Mouse (Mus musculus): ENCODE measurements around the gene Zswim4. TPM values are rescaled to one million over a fixed set of nuclear protein-coding genes. Genes with fewer than 3 reads are reported as not detected.

Zswim4 gene
- total RNA-seq, 2 experiments from 2014 or later, result 1.7 to 2.6 TPM

DNA sequence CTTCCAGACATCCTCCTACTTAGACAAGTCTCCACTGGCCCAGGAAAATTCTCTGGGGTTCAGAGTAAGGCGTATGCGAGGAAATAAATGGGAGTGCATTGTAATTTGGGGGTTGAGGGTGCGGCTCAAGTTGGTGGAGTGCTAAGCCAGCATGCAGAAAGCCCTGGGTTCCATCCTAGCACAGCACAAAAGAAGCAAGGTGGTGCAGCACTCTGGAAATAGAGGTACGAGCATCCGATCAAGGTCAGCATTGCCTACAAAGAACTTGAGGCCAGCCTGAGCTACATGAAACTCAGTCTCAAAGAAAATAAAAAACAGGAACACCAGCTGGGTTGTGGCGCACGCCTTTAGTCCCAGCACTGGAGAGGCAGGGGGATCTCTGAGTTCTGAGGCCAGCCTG is 51.7 kb downstream of the Zswim4 start, which contains the start of gene Nanos3:
Gene Nanos3 (minus strand): TSS at position 101 of the 400 bp plus-strand sequence.
- ATAC-seq (replicated peaks; ENCODE audit: low FRiP score, poor library complexity, severe bottlenecking), result no peak

DNA sequence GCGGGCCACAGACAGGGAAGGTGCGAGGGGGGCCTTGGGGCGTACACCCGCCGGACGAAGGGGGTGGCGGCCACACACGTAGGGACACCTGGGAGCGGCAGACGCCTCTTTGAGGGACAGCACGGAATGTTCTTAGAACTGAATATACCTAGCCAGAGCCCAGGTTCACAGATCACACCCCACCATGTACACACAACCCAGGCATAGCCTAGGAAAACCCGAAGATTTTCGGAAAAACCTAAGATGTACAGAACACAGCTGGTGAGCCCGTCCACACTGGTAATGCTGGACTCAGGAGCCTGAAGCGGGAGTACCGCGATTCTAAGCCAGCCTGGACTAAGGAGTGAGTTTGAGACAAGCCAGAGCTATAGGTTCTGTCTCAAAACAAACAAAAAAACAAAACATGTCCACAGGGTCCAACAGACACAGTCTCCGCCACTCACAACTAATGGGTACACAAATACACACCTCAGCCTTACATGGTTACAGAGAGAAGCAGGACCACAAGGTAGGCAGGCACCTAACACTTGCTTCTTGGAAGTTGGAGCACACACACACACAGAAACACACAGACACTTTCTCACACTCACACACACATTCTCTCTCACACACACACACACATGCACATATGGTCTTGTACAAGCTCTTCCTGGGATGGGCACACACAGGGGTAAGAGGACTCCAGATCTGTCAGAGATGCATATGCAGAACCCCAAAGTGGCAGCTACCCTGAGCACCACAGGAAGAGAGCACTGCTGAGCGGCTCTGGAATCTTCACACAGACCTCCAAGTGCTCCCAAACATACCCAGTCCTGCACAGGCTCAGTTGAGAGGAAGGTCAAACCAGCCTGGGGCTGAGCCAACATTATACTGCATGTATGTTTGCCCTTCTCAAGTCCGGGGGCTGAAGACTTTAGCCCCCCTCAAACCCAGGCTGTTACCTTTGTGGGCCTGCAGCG is 52.5 kb downstream of the Zswim4 start:
- ATAC-seq (replicated peaks; ENCODE audit: low FRiP score, poor library complexity, severe bottlenecking), result no peak

DNA sequence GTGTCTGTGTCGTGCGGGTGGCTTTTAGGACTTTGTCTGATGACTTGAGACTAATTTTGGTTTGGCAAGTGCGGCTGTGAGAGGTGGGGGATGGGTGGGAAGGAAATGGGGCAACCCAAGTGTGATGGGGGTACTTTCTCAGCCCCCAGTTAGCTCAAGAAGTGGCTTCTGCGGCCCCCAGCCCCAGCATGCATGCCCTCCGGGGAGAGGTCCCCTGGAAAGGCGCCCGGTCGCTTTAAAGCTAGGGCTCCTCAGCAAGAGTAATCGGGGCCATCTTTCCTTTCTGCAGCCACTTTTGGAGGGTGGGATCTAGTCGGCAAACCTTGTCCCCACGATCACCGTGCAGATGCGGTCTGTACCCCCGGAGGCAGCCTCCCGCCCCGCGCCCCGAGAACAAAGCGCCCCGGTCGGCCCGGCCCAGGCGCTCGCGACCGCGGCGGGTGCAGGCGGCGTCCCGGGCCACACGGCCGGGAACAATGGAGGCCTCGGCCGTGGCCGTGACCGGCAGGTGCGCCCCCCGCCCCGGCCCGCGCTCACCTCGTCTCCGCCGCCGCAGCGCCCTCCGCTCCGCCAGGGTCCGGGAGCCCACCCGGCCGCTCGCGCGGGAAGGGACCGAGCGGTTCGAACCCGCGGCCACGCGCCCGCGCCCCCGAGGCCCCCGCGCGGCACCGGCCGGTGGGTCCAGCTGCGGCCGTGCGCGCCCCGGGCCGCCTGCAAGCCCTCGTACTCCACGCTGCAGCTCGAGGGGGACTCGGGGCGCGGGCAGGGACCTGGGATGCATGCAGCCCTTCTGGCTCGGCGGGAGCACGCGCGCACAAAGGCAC is 53.4 kb downstream of the Zswim4 start:
- ATAC-seq (replicated peaks; ENCODE audit: low FRiP score, poor library complexity, severe bottlenecking), result no peak

DNA sequence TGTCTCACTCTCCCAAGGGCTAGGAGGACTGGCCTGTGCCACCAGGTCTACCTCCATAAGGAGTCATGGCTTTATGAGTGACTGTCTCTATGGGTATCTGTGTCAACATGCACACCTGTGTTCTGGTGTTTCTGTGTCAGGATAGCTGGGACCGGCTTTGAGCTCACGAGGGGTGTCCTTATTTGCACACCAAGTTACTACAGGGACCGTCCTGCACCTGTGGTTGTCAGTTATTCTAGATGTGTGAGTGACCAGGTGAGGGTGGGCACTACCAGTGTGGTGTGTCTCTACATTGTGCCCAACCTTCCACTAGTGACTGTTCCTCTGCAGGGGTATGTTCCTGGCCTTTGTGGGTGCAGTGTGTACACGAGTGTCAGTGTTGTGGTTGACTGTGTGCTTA is 54.0 kb downstream of the Zswim4 start:
- ATAC-seq (replicated peaks; ENCODE audit: low FRiP score, poor library complexity, severe bottlenecking), result no peak

DNA sequence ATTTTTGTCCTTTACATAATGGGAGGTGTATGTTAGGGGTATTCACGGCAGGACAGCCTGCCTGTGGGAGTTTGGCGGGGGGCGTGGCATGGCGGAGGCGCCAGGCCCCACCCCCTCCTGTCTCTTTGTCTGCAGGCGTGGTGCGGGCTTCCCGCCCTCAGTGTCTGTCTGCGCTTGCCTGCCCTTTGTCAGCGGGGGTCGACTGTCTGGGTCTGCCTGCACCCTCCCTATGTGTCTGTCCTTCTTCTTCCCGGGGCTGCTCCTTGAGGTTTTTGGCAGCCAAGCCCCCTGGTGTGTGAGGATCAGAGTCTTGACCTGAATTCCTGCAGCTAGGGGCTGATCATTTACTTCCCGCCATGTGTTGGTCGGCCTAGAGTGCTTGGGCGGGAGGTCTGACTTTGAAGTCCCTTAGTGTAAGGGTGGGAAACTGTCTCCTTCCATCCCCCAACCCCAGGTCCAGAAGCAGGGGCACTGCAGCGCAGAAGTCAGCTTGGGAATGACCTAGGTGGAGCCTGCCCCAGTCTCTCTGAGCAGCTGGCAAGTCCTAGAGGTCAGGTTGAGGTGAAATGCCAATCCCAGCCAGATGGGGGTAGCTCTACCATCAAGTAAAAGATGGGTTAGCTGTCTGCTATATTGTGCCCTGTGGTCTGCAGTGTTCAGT is 56.2 kb downstream of the Zswim4 start:
- 0 out of 2 replicates have a peak, but pooled peaks have one; percentile 40 for ATAC-seq (replicated peaks; ENCODE audit: low FRiP score, poor library complexity, severe bottlenecking)

DNA sequence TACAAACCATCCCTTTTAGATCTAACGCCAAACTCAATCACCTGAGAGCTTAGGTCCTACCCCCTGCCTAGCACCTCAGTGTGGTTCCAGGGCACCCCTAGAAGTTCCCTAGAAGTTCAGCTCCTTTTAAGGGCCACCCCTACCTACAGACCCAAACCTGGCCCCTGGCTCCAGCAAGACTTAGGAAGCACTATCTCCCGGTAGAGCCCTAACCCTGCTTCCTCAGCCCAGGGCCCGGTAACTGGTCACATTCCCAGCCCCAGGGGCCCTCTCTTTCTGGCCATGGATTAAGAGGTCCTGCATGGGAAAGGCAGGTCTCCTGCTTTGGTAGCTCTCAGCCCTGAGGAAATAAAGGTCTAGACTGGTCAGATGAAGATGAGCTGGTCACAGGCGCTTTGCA is 56.9 kb downstream of the Zswim4 start:
- ATAC-seq (replicated peaks; ENCODE audit: low FRiP score, poor library complexity, severe bottlenecking), result no peak

DNA sequence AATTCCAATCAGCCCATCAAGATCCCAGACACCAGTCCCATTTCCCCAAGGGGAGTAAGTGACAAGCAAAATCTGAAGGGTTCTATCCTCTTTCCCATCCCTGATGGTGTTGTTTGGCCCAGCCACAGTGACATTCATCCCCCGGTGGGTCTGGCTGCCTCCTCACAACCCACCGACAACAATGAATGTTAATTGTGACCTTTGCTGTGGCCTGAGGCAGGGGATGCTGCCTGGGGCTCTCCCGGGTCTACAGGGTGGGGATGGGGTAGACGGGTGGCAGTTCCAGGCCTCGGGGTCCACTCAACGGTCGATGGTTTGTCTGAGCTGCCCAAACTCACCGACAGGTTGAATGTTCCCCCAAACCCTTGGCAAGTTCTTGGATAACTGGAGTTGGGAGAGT is 58.3 kb downstream of the Zswim4 start:
- ATAC-seq (replicated peaks; ENCODE audit: low FRiP score, poor library complexity, severe bottlenecking), result no peak

DNA sequence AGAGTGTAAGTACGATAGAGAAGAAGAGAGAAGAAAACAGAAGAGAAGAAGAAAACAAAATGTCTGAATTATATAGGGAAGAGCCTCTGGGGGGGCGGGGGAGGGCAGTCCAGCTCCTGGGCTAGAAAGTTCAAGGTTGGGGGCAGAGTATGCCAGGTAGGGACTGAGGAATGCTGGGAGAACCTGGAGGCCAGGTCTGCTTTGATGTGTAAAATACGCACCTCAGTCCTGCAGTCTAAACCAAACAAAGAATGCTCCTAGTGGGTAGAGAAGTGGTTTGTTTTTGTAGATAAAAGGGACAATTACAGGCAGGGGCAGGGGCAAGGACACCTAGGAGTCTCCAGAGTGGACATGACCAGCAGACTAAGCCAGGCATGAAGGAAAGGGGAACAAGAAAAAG is 59.5 kb downstream of the Zswim4 start:
- ATAC-seq (replicated peaks; ENCODE audit: low FRiP score, poor library complexity, severe bottlenecking), result no peak

DNA sequence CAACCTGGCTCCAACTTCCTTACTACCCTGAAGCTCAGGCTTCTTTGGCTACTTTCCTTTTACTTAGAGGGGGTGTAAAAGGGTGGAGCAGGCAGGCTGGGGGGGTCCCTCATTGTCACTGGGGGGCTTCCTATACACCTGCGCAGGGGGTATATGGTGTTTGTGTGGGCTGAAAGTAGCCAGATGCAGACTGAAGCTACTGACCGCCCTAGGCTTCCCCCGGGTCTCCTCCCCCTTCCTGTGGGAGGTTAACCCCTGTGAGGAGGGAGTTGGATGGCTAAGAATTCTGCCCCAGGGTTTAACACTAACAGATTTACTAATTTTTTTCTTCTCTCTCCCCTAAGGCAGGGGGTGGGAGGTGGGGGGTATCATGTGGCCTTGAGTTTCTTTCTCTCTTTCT is 60.3 kb downstream of the Zswim4 start:
- no peak for ATAC-seq (replicated peaks; ENCODE audit: low FRiP score, poor library complexity, severe bottlenecking)

DNA sequence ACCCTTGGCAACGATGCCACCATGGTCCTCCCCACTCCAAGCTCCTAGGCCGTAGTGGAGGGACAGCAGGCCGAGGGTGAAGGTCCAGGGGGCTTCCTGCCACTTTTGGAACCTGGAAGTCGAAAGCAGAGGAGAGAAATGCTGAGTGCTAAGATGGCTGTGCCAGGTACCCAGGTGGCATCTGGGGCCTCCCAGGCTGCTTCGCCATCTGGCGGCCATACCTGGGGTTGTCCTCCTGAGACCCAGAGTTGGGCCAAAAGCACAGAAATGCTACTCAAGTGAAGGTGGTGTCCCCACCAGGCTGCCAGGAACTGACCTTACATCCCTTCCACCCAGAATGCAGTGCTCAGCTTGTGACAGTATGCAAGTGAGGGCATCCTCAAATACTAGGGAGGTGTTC is 63.0 kb downstream of the Zswim4 start:
- ATAC-seq (replicated peaks; ENCODE audit: low FRiP score, poor library complexity, severe bottlenecking), result 0 out of 2 replicates have a peak, but pooled peaks have one; percentile 45

DNA sequence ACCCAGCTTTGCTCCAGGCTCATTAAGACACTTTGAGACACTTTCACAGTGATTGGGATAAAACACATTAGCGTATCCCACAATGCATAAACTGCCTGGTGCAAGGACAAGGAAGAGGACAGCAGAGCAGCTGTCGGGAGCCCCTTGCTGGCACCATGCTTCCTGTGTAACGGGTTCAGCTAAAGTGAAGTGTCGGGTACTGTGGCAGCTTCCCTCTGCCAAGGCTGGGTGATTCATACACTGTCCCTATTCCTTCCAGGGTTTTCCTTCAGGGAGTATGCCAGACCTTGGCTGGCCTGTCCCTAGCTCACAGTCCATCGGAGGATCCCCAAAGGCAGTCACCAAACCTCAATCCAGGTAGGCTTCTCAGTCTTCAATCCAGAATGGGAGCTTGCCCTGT is 66.8 kb downstream of the Zswim4 start:
- ATAC-seq (replicated peaks; ENCODE audit: low FRiP score, poor library complexity, severe bottlenecking), result no peak

DNA sequence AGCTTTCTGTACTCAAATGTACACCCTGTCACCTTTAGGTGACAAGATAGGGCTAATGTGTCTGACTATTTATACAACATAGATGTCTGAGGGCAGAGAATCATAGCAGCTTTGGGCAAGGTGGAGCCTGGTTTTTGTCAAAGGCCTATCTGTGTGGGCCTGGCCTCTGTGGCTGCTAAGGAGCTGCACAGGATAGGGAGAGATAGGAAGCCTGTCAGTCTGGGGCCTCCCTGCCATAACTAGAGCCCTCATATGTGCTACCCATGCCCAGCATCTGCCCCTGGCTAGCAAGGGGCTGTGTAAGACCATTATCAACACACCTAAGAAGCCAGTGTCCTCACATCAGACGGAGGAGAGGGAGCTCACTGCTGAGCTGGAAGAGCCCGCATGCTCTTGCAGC is 69.2 kb downstream of the Zswim4 start:
- no peak for ATAC-seq (replicated peaks; ENCODE audit: low FRiP score, poor library complexity, severe bottlenecking)

Other genes starting within 250 kb of the Zswim4 start
- 114 and 119 TPM in 2 replicates for gene Samd1, start 239.4 kb downstream of the Zswim4 start, total RNA-seq (2015; ENCODE audit: low replicate concordance)
- 51.6 and 80.9 TPM in 2 replicates for gene Samd1, start 239.4 kb downstream of the Zswim4 start, total RNA-seq (2017; ENCODE audit: low replicate concordance)
- 1.8 and 10.5 TPM in 2 replicates for gene 1700067K01Rik, start 235.6 kb downstream of the Zswim4 start, total RNA-seq (2015; ENCODE audit: low replicate concordance)
- 2.6 and 4.7 TPM in 2 replicates for gene 1700067K01Rik, start 235.6 kb downstream of the Zswim4 start, total RNA-seq (2017; ENCODE audit: low replicate concordance)
- gene 2210011C24Rik, start 224.9 kb downstream of the Zswim4 start, total RNA-seq (2015; ENCODE audit: low replicate concordance), result not detected in 2 replicates
- gene 2210011C24Rik, start 224.9 kb downstream of the Zswim4 start, total RNA-seq (2017; ENCODE audit: low replicate concordance), result not detected in 2 replicates
- gene Palm3, start 215.6 kb downstream of the Zswim4 start, total RNA-seq (2015; ENCODE audit: low replicate concordance), result not detected in 2 replicates
- gene Palm3, start 215.6 kb downstream of the Zswim4 start, total RNA-seq (2017; ENCODE audit: low replicate concordance), result not detected in 2 replicates
- gene Il27ra, start 194.5 kb downstream of the Zswim4 start, total RNA-seq (2015; ENCODE audit: low replicate concordance), result 1.4 TPM in 1 of 2 replicates, not detected in the other
- gene Il27ra, start 194.5 kb downstream of the Zswim4 start, total RNA-seq (2017; ENCODE audit: low replicate concordance), result 0.51 and 0.61 TPM in 2 replicates
- gene Rln3, start 192.1 kb downstream of the Zswim4 start, total RNA-seq (2015; ENCODE audit: low replicate concordance), result not detected in 2 replicates
- gene Rln3, start 192.1 kb downstream of the Zswim4 start, total RNA-seq (2017; ENCODE audit: low replicate concordance), result not detected in 2 replicates
- 1.1 TPM in 1 of 2 replicates, not detected in the other for gene Gm10643, start 171.9 kb downstream of the Zswim4 start, total RNA-seq (2015; ENCODE audit: low replicate concordance)
- gene Gm10643, start 171.9 kb downstream of the Zswim4 start, total RNA-seq (2017; ENCODE audit: low replicate concordance), result 0.77 and 1.2 TPM in 2 replicates
- 7.2 and 14.7 TPM in 2 replicates for gene Rfx1, start 170.2 kb downstream of the Zswim4 start, total RNA-seq (2015; ENCODE audit: low replicate concordance)
- 2.5 and 8.5 TPM in 2 replicates for gene Rfx1, start 170.2 kb downstream of the Zswim4 start, total RNA-seq (2017; ENCODE audit: low replicate concordance)
- 8.8 and 17.7 TPM in 2 replicates for gene Dcaf15, start 132.3 kb downstream of the Zswim4 start, total RNA-seq (2015; ENCODE audit: low replicate concordance)
- 11.9 and 13.6 TPM in 2 replicates for gene Dcaf15, start 132.3 kb downstream of the Zswim4 start, total RNA-seq (2017; ENCODE audit: low replicate concordance)
- gene Podnl1, start 111.1 kb downstream of the Zswim4 start, total RNA-seq (2015; ENCODE audit: low replicate concordance), result not detected in 2 replicates
- 0.13 and 1.1 TPM in 2 replicates for gene Podnl1, start 111.1 kb downstream of the Zswim4 start, total RNA-seq (2017; ENCODE audit: low replicate concordance)
- gene Cc2d1a, start 89.1 kb downstream of the Zswim4 start, total RNA-seq (2015; ENCODE audit: low replicate concordance), result 2.1 and 4.3 TPM in 2 replicates
- 1.3 and 17.9 TPM in 2 replicates for gene Cc2d1a, start 89.1 kb downstream of the Zswim4 start, total RNA-seq (2017; ENCODE audit: low replicate concordance)
- gene 4930432K21Rik, start 89.0 kb downstream of the Zswim4 start, total RNA-seq (2015; ENCODE audit: low replicate concordance), result not detected in 2 replicates
- 0.51 TPM in 1 of 2 replicates, not detected in the other for gene 4930432K21Rik, start 89.0 kb downstream of the Zswim4 start, total RNA-seq (2017; ENCODE audit: low replicate concordance)
- not detected in 2 replicates for gene Nanos3, start 51.8 kb downstream of the Zswim4 start, total RNA-seq (2015; ENCODE audit: low replicate concordance)
- not detected in 2 replicates for gene Nanos3, start 51.8 kb downstream of the Zswim4 start, total RNA-seq (2017; ENCODE audit: low replicate concordance)
- gene D8Ertd738e, start 12.7 kb upstream of the Zswim4 start, total RNA-seq (2015; ENCODE audit: low replicate concordance), result 57.3 and 58.3 TPM in 2 replicates
- gene D8Ertd738e, start 12.7 kb upstream of the Zswim4 start, total RNA-seq (2017; ENCODE audit: low replicate concordance), result 39.9 and 46.1 TPM in 2 replicates
- 6.7 and 7.2 TPM in 2 replicates for gene Mri1, start 20.3 kb upstream of the Zswim4 start, total RNA-seq (2015; ENCODE audit: low replicate concordance)
- 3.6 and 4.8 TPM in 2 replicates for gene Mri1, start 20.3 kb upstream of the Zswim4 start, total RNA-seq (2017; ENCODE audit: low replicate concordance)
- 12.6 and 15.9 TPM in 2 replicates for gene Ccdc130, start 33.3 kb upstream of the Zswim4 start, total RNA-seq (2015; ENCODE audit: low replicate concordance)
- gene Ccdc130, start 33.3 kb upstream of the Zswim4 start, total RNA-seq (2017; ENCODE audit: low replicate concordance), result 3.3 and 24.4 TPM in 2 replicates
- gene Cacna1a, start 151.4 kb upstream of the Zswim4 start, total RNA-seq (2015; ENCODE audit: low replicate concordance), result not detected in 2 replicates
- gene Cacna1a, start 151.4 kb upstream of the Zswim4 start, total RNA-seq (2017; ENCODE audit: low replicate concordance), result not detected in 2 replicates